Mouse (Mus musculus) liver, embryonic 14.5 days (tissue): ENCODE measurements around the gene Tyw3.

Experiments
- CTCF ChIP-seq: IDR thresholded peaks from 2 replicates; pipeline ENCODE4 v1.5.1; 2016; ENCODE audit warnings: antibody characterized with exemption, low read depth, control low read depth
- EP300 ChIP-seq: IDR thresholded peaks from 2 replicates; pipeline ENCODE4 v1.6.1; 2016; ENCODE audit warnings: antibody characterized with exemption, low read depth

DNA sequence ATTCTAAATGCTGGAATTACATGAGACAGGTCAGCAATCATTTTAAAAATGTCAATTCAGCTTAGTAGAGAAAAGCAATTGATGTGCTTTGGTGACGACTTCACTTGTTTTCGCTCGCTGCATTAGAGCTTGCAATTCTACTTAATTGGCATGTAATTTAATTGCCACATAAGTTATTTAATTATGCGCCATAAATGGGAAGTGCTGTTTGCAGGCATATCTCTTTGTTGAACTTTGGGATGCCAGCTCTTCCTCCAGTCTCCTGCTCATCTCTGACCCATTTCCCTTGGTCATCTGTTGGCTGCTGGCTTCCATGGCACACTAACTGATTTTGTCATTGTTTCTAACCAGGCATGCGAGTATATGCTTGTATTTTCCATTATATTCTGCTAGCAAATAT is 36.2 kb upstream of the Tyw3 start:
- TF ChIP-seq CTCF (no peak), EP300 (no peak)
